Mouse (Mus musculus) C2C12 (cell line): ENCODE data around the gene Map1s.

Experiments
- CEBPB ChIP-seq: IDR thresholded peaks from one replicate; pipeline ENCODE4 v1.6.1; 2011; ENCODE audit warnings: low read depth, mild to moderate bottlenecking, control low read depth, moderate library complexity
- CTCF ChIP-seq: IDR thresholded peaks from one replicate; pipeline ENCODE4 v1.5.1; 2011; ENCODE audit not compliant: control insufficient read depth, insufficient read depth, insufficient read length
- FOSL1 ChIP-seq: IDR thresholded peaks from one replicate; pipeline ENCODE4 v1.8.0; 2011; ENCODE audit warnings: mild to moderate bottlenecking, low read length; ENCODE audit not compliant: poor library complexity, insufficient read depth, severe bottlenecking
- MAX ChIP-seq: IDR thresholded peaks from one replicate; pipeline ENCODE4 v1.6.1; 2011; ENCODE audit warnings: mild to moderate bottlenecking, control low read depth
- MYOD1 ChIP-seq: IDR thresholded peaks from one replicate; pipeline ENCODE4 v1.6.1; 2011; ENCODE audit warnings: low read depth; ENCODE audit not compliant: control insufficient read depth, insufficient read length
- MYOG ChIP-seq: IDR thresholded peaks from one replicate; pipeline ENCODE4 v1.6.1; 2011; ENCODE audit not compliant: control insufficient read depth, insufficient read length; ENCODE audit errors: extremely low read depth

DNA sequence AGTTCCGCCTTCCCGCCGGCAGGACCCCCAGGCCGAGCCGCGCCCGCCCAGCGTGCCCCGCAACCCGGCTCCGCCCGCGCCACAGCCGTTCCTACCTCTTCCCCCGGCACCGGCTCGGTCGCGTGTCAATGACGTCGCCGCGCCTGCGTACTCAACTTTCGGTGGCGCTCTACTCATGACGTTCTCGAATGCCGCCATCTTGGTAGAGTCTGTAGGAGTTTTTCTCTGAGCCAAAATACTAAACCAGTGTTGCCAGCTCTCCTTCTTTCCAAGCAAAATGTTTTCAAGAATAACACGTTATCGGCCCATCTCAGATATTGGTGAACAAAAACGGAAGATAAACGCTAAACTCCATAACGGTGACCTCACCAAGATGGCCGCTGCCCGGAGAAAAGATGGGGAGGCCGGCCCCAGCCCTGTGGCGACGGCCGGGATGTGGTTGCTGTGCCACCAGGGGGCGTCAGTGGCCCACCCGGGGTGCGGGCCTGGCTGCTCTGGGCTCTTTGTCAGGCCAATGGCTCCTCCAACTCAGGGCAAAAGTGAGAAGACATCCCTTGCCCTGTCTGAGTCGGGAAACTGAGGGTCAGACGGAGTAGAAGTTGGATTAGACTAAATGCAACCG, 32.3 kb upstream of the Map1s start, which contains the start of gene Ccdc124:
- TF ChIP-seq MAX, result no peak
- peak; percentile 93 for TF ChIP-seq CTCF
- TF ChIP-seq MYOD1, result no peak
- TF ChIP-seq CEBPB, result no peak
- no peak for TF ChIP-seq MYOG
- no peak for TF ChIP-seq FOSL1
